Mouse (Mus musculus) myocyte (in vitro differentiated cells): ENCODE results near the gene Msh5. TPM values are rescaled to one million over a fixed set of nuclear protein-coding genes. Genes with fewer than 3 reads are reported as not detected.

ENCODE experiments used
- H3K27me3 ChIP-seq: one replicate; pipeline ENCODE4 v1.6.1; 2011; ENCODE audit not compliant: control insufficient read depth, insufficient read depth, insufficient read length
- H3K36me3 ChIP-seq: one replicate; pipeline ENCODE4 v1.6.1; 2011; ENCODE audit not compliant: control insufficient read depth, insufficient read depth
- H3K4me2 ChIP-seq: one replicate; pipeline ENCODE4 v1.6.1; 2011; ENCODE audit warnings: low read depth, control low read depth
- H3K4me3 ChIP-seq: one replicate; pipeline ENCODE4 v1.5.1; 2011; ENCODE audit warnings: mild to moderate bottlenecking, control low read depth, moderate library complexity
- H3K79me2 ChIP-seq: one replicate; pipeline ENCODE4 v1.6.1; 2011; ENCODE audit not compliant: control insufficient read depth, insufficient read depth
- H3ac ChIP-seq: one replicate; pipeline ENCODE4 v1.6.1; 2011; ENCODE audit not compliant: control insufficient read depth, insufficient read length
- CEBPB ChIP-seq: IDR thresholded peaks from 2 replicates; pipeline ENCODE4 v1.6.1; 2011; ENCODE audit warnings: mild to moderate bottlenecking, moderate library complexity; ENCODE audit not compliant: poor library complexity, insufficient read depth, severe bottlenecking
- E2F4 ChIP-seq: IDR thresholded peaks from one replicate; pipeline ENCODE4 v1.6.1; 2011; ENCODE audit warnings: mild to moderate bottlenecking, control low read depth, moderate library complexity; ENCODE audit not compliant: insufficient read depth
- MAX ChIP-seq: IDR thresholded peaks from one replicate; pipeline ENCODE4 v1.6.1; 2011; ENCODE audit warnings: low read depth, mild to moderate bottlenecking, control low read depth
- MYOD1 ChIP-seq, 3 experiments: IDR thresholded peaks; one replicate each; pipeline ENCODE4 v1.6.1; 2011; ENCODE audit warnings: control low read depth in 2 of 3, low read depth in 2 of 3, mild to moderate bottlenecking in 2 of 3, moderate library complexity in 1 of 3; ENCODE audit not compliant: insufficient read length in 2 of 3, control insufficient read depth in 1 of 3
- MYOG ChIP-seq, 3 experiments: IDR thresholded peaks; one replicate each; pipeline ENCODE4 v1.6.1; 2011; ENCODE audit warnings: control low read depth in 2 of 3, low read depth in 2 of 3, mild to moderate bottlenecking in 2 of 3; ENCODE audit not compliant: insufficient read length in 2 of 3, control insufficient read depth in 1 of 3, insufficient read depth in 1 of 3
- POLR2A ChIP-seq: IDR thresholded peaks from one replicate; pipeline ENCODE4 v1.6.1; 2011; ENCODE audit warnings: low read depth, mild to moderate bottlenecking, control low read depth, moderate library complexity; ENCODE audit not compliant: insufficient read length
- POLR2AphosphoS2 ChIP-seq: IDR thresholded peaks from one replicate; pipeline ENCODE4 v1.6.1; 2011; ENCODE audit warnings: low read depth, control low read depth; ENCODE audit not compliant: insufficient read length
- REST ChIP-seq: IDR thresholded peaks from one replicate; pipeline ENCODE4 v1.6.1; 2011; ENCODE audit warnings: mild to moderate bottlenecking, control low read depth, moderate library complexity; ENCODE audit not compliant: insufficient read depth, insufficient read length
- SRF ChIP-seq: IDR thresholded peaks from one replicate; pipeline ENCODE4 v1.6.1; 2011; ENCODE audit warnings: low read depth; ENCODE audit not compliant: control insufficient read depth, insufficient read length
- TCF12 ChIP-seq: IDR thresholded peaks from one replicate; pipeline ENCODE4 v1.6.1; 2011; ENCODE audit warnings: mild to moderate bottlenecking, control low read depth; ENCODE audit not compliant: poor library complexity, insufficient read depth, severe bottlenecking
- TCF3 ChIP-seq: IDR thresholded peaks from one replicate; pipeline ENCODE4 v1.6.1; 2011; ENCODE audit warnings: low read depth, control low read depth; ENCODE audit not compliant: insufficient read length
- USF1 ChIP-seq: IDR thresholded peaks from one replicate; pipeline ENCODE4 v1.6.1; 2011; ENCODE audit warnings: low read depth, mild to moderate bottlenecking, control low read depth, moderate library complexity
- polyA plus RNA-seq: library from polyadenylated mRNA; unstranded; fragments of >200 nt; fragmentation: generic; extraction: Trizol; gene quantifications from one replicate; pipeline ENCODE4 v1.2.1, GENCODE M21; 2012; ENCODE audit warnings: missing spikeins

The Msh5 gene
- polyA plus RNA-seq, 1 experiment = 2.1 TPM

GRCm38 (mm10) chr17:35023221-35023620 lies 23.3 kb downstream of the Msh5 start:
- Histone ChIP-seq H3K4me2 (no peak overlapping the region), H3ac (no peak overlapping the region), H3K79me2 (no peaks in the 10 kb centered on the region), H3K4me3 (no peak overlapping the region), H3K36me3 (no peaks in the 10 kb centered on the region), H3K27me3 (no peaks in the 10 kb centered on the region)
- no peak for TF ChIP-seq MYOG (IDR thresholded peaks at IDR 0.05; ENCODE audit: control insufficient read depth in 1 of 3, insufficient read depth in 1 of 3, insufficient read length in 2 of 3, low read depth in 2 of 3)
- no peak for TF ChIP-seq POLR2A
- TF ChIP-seq REST = no peak
- no peak for TF ChIP-seq USF1
- TF ChIP-seq MAX = no peak
- TF ChIP-seq POLR2AphosphoS2 = no peak
- TF ChIP-seq SRF = no peak
- no peak for TF ChIP-seq E2F4
- TF ChIP-seq TCF3 = no peak
- TF ChIP-seq MYOD1 (IDR thresholded peaks at IDR 0.05; ENCODE audit: control insufficient read depth in 1 of 3, insufficient read length in 2 of 3, low read depth in 2 of 3) = no peak
- TF ChIP-seq TCF12 = no peak
- no peak for TF ChIP-seq CEBPB

GRCm38 (mm10) chr17:35022541-35023060 lies 23.9 kb downstream of the Msh5 start:
- Histone ChIP-seq H3K27me3 (no peaks in the 10 kb centered on the region), H3K36me3 (no peaks in the 10 kb centered on the region), H3K4me3 (no peak overlapping the region), H3K79me2 (no peaks in the 10 kb centered on the region), H3ac (no peak overlapping the region), H3K4me2 (no peak overlapping the region)
- TF ChIP-seq USF1 (no peak), MYOG (IDR thresholded peaks at IDR 0.05; ENCODE audit: control insufficient read depth in 1 of 3, insufficient read depth in 1 of 3, insufficient read length in 2 of 3, low read depth in 2 of 3) (no peak), MAX (no peak), POLR2A (no peak), TCF3 (no peak), MYOD1 (IDR thresholded peaks at IDR 0.05; ENCODE audit: control insufficient read depth in 1 of 3, insufficient read length in 2 of 3, low read depth in 2 of 3) (no peak)

GRCm38 (mm10) chr17:35021842-35022477 lies 24.6 kb downstream of the Msh5 start:
- Histone ChIP-seq H3ac (no peak overlapping the region), H3K79me2 (no peaks in the 10 kb centered on the region), H3K4me3 (no peak overlapping the region), H3K36me3 (no peaks in the 10 kb centered on the region), H3K27me3 (no peaks in the 10 kb centered on the region), H3K4me2 (no peak overlapping the region)
- TF ChIP-seq REST (no peak), TCF12 (no peak), CEBPB (no peak), MAX (no peak), POLR2A (no peak), USF1 (no peak)

- H3K4me2 ChIP-seq = no peak overlapping the region
- TF ChIP-seq CEBPB = no peak
- no peak for TF ChIP-seq TCF12
- no peak for TF ChIP-seq TCF3
- TF ChIP-seq REST = no peak
- TF ChIP-seq MAX = no peak
- TF ChIP-seq E2F4 = no peak
- no peak for TF ChIP-seq SRF
- no peak for TF ChIP-seq POLR2A
- TF ChIP-seq MYOD1 (IDR thresholded peaks at IDR 0.05; ENCODE audit: control insufficient read depth in 1 of 3, insufficient read length in 2 of 3, low read depth in 2 of 3) = no peak
- no peak overlapping the region for H3ac ChIP-seq
- no peaks in the 10 kb centered on the region for H3K36me3 ChIP-seq
- no peaks in the 10 kb centered on the region for H3K27me3 ChIP-seq
- no peaks in the 10 kb centered on the region for H3K79me2 ChIP-seq
- H3K4me3 ChIP-seq = no peak overlapping the region
Measured at GRCm38 (mm10) chr17:35021163-35021808, 25.3 kb downstream of the Msh5 start.

GRCm38 (mm10) chr17:35020551-35020950 lies 26.0 kb downstream of the Msh5 start:
- Histone ChIP-seq H3K79me2 (no peaks in the 10 kb centered on the region), H3K27me3 (no peaks in the 10 kb centered on the region), H3K36me3 (no peaks in the 10 kb centered on the region), H3ac (no peak overlapping the region), H3K4me3 (no peak overlapping the region), H3K4me2 (no peak overlapping the region)
- TF ChIP-seq POLR2A (no peak), MAX (no peak), POLR2AphosphoS2 (no peak), MYOD1 (IDR thresholded peaks at IDR 0.05; ENCODE audit: control insufficient read depth in 1 of 3, insufficient read length in 2 of 3, low read depth in 2 of 3) (no peak), E2F4 (no peak), SRF (no peak), MYOG (IDR thresholded peaks at IDR 0.05; ENCODE audit: control insufficient read depth in 1 of 3, insufficient read depth in 1 of 3, insufficient read length in 2 of 3, low read depth in 2 of 3) (no peak), CEBPB (no peak), TCF3 (no peak), USF1 (no peak), REST (no peak)
